Mouse (Mus musculus) mouse embryonic stem cell (cell line): ENCODE data around the gene Plau.

Experiments
- in situ Hi-C, 2 experiments: fragments of 300-500 bp; cut with MboI; formaldehyde crosslinking; loops; 1 replicate in 1 of 2; 3 replicates in 1 of 2; pipeline ENCODE4 v1.14.3; 2019 to 2020; ENCODE audit warnings: low sequenced_read_pairs in 2 of 2, low pct_unique_long_range_greater_than_20kb in 1 of 2, mixed read lengths in 1 of 2; ENCODE audit not compliant: unreplicated experiment in 1 of 2

Plau gene

GRCm38 (mm10) chr14:20804481-20804880 is 32.0 kb upstream of the Plau start:
- in situ Hi-C loops, result loop anchor here (5.0 to 10.0 kb wide), 2 partner anchors 68 to 70 kb away; no protein-coding TSS in a partner anchor

GRCm38 (mm10) chr14:20804964-20805672 is 31.3 kb upstream of the Plau start:
- in situ Hi-C loops, result loop anchor here (5.0 to 10.0 kb wide), 2 partner anchors 67 to 70 kb away; no protein-coding TSS in a partner anchor

- in situ Hi-C loops, result loop anchor here in 1 of 2 experiments (10.0 kb wide), 1 partner anchor 69 kb away; no protein-coding TSS in a partner anchor
Measured at GRCm38 (mm10) chr14:20806116-20806840, 30.2 kb upstream of the Plau start.

- in situ Hi-C loops, result loop anchor here in 1 of 2 experiments (10.0 kb wide), 1 partner anchor 65 kb away; no protein-coding TSS in a partner anchor
Measured at GRCm38 (mm10) chr14:20809349-20809748, 27.1 kb upstream of the Plau start.

- in situ Hi-C loops, result loop anchor here in 1 of 2 experiments (10.0 kb wide), 1 partner anchor 65 kb away; no protein-coding TSS in a partner anchor
Measured at GRCm38 (mm10) chr14:20809820-20810219, 26.6 kb upstream of the Plau start.

GRCm38 (mm10) chr14:20811236-20811635 is 25.2 kb upstream of the Plau start:
- in situ Hi-C loops, result no loop called here

- in situ Hi-C loops, result no loop called here
Measured at GRCm38 (mm10) chr14:20811779-20812406, 24.6 kb upstream of the Plau start.

- in situ Hi-C loops, result no loop called here
Measured at GRCm38 (mm10) chr14:20815448-20815847, 21.0 kb upstream of the Plau start.

GRCm38 (mm10) chr14:20824517-20824916 is 11.9 kb upstream of the Plau start:
- in situ Hi-C loops, result no loop called here

GRCm38 (mm10) chr14:20825516-20825915 is 10.9 kb upstream of the Plau start:
- in situ Hi-C loops, result no loop called here

- in situ Hi-C loops, result no loop called here
Measured at GRCm38 (mm10) chr14:20827061-20827460, 9.4 kb upstream of the Plau start.

- in situ Hi-C loops, result no loop called here
Measured at GRCm38 (mm10) chr14:20827491-20827890, 9.0 kb upstream of the Plau start.

- in situ Hi-C loops, result no loop called here
Measured at GRCm38 (mm10) chr14:20828524-20828923, 7.9 kb upstream of the Plau start.

GRCm38 (mm10) chr14:20829523-20830366 is 6.7 kb upstream of the Plau start:
- in situ Hi-C loops, result no loop called here

GRCm38 (mm10) chr14:20831141-20831910 is 5.1 kb upstream of the Plau start:
- in situ Hi-C loops, result no loop called here

- in situ Hi-C loops, result no loop called here
Measured at GRCm38 (mm10) chr14:20831915-20832314, 4.5 kb upstream of the Plau start.

GRCm38 (mm10) chr14:20833525-20833924 is 2.9 kb upstream of the Plau start:
- in situ Hi-C loops, result no loop called here

- in situ Hi-C loops, result no loop called here
Measured at GRCm38 (mm10) chr14:20834136-20834535, 2.3 kb upstream of the Plau start.
